Mouse (Mus musculus) heart, adult 11 months (tissue): ENCODE results near the gene Zbtb7b.
A peak's percentile ranks its signal among the peaks of the same experiment; 100 is the strongest.

ENCODE experiments used
- DNase-seq: peaks from one replicate; pipeline ENCODE4 v3.0.0; 2022

Zbtb7b gene

DNA sequence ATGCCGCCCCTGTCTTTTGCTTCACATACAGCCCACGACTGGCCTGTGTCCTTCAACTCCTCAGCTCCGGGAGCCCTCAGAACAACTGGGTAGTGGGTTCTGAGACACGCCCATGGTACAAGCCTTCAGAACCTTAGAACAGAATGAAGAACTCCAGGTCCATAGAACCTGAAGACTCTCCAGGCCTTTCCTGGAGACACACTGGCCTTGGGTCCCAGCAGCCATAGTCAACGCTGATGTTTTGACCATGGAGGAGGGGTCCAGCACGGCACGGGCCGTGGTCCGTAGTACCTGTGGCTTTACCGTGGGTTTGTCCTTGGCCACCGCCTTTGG, 29.5 kb downstream of the Zbtb7b start, which contains the start of gene Dcst1:
Gene Dcst1 (minus strand): TSS at position 101 of the 333 bp plus-strand sequence.
- DNase-seq, result peak; percentile 89

DNA sequence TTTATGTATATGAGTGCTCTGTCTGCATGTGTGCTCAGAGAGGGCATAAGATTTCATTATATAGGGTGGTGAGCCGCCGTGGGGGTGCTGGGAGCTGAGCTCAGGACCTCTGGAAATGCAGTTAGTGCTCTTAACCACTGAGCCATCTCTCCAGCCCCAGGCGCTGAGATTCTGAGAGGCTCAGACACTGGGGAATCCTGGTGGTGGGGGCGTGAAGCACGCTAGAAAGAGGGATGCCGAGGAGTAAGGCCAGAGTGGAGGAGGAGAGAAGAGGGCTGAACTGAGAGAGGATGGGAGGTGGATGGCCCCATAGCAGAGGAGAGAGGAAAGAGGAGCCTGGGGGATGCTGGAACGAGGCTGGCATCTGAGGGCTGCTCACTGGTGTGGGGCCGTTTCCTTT, 29.9 kb downstream of the Zbtb7b start:
- DNase-seq, result no peak

DNA sequence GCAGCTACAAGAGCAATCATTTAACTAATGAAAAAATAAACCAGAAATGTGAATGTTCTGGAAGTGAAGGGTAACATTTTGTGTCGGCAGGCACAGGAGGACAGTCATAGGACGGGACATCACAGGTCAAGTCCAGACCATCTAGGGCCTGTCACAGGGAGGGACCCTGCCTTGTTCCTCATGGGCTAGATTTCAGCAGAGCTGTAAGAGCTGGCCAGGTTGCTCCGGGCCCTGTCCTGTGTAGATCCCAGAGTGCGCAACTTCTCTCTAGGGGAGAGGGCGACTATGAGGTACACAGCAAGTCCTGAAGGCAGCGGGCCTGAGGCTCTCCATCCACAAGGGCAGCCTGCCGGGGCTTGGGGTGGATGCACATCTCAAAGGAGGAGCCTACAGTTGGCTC, 32.9 kb downstream of the Zbtb7b start, which contains the start of gene Dcst2:
Gene Dcst2 (plus strand): TSS at position 301 of the 400 bp plus-strand sequence.
- no peak for DNase-seq

DNA sequence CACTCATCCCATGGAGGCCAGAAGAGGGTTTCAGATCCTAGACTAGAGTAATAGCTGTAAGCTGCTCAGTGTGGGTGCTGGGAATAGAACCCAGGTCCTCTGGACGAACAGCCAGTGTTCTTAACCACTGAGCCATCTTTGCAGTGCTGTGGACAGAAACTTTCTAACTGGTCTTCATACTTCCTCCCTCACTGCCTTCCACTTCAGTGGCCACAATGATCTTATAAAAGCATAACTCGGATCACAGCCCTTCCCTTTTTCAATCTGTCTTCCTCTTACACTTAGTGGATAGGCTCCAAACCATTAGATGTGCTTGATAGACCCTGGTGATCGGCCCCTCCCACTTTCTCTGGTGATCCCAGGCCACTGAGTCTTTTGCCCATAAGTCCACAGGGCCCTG, 34.3 kb downstream of the Zbtb7b start:
- peak; percentile 89 for DNase-seq

DNA sequence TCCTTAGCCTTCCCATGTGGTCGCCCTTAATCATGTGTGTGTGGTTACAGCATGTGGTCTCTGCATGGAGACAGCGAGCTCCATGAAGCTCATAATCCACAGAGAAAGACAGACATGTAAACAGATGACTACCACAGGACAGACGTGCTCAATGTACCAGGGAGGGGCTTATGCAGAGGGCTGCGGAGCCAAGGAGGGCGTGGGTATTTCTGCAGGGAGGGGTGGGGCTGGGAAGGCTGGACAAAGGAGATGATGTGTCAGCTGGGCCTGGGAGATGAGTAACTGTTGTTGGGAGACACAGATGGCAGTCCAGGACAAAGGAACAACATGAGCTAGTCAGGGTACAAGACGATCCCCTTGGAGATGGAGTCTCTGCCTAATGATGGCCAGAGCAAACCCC, 34.9 kb downstream of the Zbtb7b start:
- peak; percentile 89 for DNase-seq

DNA sequence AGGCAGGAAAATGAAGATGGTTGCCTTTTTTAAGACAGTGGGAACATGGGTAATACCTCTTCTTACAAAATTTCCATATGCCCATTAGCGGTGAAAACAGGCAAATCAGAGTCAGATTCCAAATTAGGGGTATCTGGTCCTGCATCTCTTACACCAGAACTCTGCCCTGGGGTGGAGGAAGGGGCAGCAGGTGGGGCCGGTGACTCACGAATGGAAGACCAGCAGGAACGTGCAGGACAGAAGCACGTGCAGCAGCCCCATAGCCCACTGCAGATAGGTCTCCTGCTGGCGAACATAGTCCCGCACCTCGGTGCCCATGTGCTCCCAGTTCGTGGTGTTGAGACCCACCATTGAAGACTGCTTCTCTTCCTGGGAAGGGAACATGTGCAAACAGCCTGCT, 38.5 kb downstream of the Zbtb7b start:
- DNase-seq, result no peak

DNA sequence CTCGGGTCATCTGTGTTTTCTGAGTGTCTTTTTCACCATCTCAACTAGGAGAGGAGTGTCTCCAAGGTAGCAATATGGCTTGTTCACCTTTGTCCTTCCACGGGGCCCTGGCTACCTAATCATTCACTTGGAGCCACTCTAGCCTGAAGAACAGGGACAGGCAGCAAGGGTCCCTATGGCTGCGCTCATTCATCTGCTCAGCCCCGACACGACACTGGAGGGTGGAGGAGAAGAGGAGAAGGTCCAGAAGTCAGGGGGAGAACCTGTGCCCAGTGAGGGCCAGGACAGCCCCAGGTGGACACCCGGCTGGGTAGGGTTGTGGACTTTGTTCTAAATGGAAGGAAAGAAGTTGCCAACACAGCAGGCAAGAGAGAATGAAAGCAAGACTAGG, 39.1 kb downstream of the Zbtb7b start:
- no peak for DNase-seq

DNA sequence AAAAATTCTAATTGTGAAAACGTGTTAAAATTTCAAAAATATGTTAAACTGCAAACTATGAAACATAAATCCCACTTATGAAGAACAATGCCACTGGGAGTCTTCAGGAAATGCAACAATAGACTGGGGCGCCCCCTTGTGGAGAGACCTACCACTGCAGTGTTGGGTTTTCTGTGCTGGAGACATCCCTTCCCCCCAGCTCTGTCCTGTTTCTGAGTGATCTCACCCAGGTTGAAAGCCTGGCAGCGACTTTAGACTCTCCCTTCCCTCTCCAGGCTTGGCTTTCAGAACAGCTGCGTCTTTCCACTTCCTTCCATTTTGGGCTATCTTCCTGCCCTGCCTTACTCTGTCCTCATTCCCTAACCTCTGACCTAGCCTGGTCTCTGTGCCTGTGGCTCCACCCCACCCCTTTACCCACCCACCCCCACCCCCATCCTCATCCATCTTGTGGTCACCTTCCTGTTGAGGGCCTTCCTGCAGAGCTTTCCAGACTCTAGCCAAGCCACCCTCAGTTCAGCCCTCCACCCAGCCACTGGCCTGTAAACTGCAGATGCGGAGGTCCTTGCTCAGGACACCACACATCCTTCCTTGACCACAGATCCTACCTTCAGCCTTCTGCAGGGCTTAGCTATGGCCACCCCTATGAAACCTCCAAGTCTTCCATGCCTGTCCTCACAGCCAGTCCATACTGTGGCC, 39.6 kb downstream of the Zbtb7b start:
- peak; percentile 98 for DNase-seq

DNA sequence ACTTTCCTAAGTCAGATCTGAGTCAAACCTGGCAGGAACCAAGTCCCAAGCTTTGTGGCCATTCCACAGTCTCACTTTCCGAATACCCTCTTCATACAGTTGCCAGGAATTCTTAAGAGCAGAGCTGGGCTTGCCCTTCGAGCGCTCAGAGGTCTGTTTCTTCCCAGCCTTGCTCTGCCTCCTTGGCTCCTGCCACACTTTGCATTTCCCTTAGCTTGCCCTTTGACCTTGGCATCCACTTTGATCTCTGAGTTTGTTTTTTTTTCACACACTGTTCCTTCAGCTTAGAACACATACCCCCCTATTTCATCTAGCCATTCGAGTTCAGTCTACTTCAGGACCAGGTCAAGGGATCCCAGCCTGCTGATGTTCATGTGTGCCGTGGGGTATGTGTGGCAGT, 43.3 kb downstream of the Zbtb7b start:
- no peak for DNase-seq

DNA sequence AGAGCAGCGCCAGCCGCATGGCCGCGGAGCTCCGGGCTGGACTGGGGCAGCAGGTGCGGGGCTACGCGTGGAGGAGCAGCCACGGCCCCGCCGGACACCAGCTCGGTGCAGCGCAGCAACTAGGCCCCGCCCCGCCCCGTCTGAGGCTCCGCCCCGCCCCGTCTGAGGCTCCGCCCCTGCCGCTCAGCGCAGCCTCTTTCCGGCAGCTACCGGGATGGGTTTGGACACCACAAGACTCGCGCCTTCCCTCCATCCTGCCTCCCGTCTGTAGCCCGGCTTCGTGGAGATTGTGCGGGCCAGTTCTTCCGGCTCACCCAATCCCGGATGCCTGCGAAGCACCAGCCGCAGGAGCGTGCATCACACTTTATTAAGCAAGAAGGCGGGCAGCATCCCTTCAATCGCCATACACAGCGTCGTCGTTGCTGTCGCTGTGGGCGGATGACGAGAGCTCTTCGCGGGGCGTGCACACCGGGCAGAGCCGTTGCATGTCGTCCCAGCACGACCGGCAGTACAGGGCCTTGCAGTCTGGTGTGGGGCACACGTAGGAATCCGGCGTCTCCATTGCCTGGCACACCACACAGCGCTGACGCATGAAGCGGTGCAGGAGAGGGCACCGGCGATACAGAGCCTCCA, 44.6 kb downstream of the Zbtb7b start, which contains the start of gene Adam15:
Gene Adam15 (minus strand): TSS at position 128 of the 633 bp plus-strand sequence.
- peak; percentile 99 for DNase-seq

DNA sequence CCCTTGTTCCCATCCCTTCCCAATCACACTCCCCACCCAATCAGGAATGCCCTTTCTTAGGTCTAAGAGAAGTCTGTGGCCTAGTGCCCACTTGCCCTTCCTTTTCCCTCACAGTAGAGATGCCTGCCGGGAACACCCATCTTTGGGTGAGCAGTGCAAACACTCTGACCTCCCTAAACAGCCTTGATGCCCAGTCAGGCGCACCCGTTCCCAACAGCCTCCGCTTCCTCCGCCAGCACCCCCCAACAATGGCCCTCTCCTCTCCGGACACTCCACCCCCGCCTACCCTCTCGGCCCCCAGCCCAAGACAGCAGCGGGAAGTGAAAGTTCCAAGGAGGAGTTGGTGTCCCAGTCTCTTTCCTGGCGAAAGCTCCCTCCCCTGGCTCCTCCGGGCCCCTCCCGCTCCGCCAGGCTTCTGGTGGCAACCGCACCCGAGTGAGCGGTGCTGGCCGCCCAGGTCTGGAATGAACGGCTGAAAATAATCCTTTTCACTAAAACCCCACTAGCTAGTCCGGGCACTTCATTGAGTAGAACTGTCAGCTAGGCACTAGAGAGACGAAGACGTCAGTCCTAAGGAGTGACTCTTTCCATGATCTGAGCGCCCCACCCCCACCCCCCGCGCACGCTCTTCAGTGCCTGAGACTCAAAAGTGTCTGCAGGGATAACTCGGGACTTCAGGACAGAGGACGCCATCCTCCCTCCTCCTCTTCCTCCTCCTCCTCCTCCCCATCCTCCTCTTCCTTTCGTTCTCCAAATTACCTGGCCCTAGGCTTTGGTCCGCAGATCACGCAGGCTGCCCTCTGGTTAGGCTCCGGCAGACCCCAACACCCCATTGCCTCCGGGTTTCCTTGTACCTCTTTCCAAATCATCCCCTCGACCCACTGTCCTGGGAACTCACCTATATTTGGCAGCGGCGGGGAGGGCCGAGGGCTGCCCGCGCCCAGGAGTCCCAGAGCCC, 45.4 kb downstream of the Zbtb7b start:
- peak; percentile 99 for DNase-seq

DNA sequence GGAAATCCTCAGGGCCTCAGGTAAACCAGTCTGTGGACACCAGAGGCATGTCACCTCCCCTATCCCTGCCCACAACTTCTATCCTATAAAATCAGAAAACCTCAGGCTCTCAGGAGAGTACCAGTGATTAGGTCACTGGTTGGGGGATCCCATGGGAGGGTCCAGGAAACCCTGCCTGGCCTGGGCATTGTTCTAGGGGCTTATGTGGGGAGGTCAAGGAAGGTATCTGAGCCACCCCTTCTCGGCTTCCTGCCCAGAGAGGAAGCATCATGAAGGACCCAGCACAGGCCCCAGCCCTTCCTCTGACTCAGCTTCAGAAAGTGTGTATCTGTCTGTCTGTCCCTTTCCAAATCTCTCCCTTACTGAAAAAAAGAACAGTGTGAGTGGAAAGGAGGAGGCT, 46.7 kb downstream of the Zbtb7b start:
- peak; percentile 98 for DNase-seq

DNA sequence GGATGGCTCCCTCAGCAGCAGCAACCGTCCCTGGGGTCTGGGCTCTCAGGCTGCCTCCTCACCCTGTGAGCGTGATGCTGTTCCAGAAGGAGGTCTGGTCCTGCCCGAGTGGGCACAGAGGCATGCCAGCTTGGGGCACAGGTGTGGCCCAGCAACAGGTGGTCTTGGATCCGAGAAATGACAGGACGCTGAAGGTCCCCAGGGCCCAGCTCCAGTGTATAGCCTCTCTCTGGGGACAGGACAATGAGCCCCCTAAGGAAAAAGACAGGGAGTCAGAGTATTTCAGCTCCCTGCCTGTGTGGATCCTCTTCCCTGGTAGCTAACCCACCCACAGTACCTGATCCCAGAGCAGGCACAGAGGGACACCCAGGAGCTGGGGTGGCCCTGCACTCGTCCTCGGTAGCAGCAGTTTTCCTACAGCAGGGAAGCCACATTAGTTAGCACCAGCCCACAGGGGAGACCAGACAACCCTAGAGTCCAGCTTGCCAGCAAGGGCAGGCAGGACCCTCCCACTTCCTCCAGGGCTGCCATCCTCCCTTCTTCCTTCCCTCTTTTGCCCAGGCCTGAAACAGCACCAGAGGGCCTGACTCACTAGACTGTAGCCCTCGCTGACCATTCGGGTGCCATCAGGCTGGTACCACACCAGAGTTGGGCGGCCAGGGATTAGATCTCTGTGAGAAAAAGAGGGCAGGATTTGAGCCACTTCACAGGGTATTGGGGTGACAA, 47.6 kb downstream of the Zbtb7b start:
- peak; percentile 97 for DNase-seq

DNA sequence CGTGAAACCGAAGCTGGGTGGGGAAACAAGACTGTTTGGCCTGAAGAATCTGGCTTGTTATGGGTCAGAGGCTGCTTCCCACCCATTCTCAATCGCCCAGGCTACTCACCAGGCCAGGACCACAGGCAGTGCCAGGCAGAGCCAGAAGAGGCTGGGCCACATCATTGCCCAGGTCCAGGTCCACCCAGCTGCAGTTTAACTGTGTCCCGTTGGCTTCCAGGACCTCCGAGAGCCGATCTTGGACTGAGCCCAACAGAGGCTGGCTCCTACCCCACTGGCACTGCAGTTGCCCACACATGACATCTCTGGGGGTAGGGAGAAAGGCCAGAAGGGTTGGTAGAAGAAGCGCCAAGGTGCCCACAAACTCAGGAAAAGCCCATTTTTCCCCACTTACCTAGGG, 51.3 kb downstream of the Zbtb7b start:
- no peak for DNase-seq

DNA sequence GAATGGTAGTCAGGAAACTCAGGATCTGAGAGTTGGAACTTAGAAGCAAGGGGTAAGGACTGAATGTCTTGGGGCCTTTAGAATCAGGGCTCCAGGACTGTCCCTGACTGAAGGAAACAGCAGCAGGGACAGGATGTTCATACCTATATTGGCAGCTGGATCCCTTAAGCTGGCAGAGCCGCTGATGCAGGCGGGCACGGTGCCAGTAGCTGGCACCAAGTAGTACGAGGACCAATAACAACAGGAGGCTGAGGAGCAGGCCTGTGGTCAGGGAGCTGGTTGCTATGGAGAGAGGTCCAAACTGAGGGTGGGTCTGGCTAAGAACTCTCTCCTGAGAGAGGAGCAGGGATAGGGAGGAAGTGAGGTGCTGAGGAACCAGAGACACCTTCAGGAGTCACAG, 52.8 kb downstream of the Zbtb7b start:
- no peak for DNase-seq

DNA sequence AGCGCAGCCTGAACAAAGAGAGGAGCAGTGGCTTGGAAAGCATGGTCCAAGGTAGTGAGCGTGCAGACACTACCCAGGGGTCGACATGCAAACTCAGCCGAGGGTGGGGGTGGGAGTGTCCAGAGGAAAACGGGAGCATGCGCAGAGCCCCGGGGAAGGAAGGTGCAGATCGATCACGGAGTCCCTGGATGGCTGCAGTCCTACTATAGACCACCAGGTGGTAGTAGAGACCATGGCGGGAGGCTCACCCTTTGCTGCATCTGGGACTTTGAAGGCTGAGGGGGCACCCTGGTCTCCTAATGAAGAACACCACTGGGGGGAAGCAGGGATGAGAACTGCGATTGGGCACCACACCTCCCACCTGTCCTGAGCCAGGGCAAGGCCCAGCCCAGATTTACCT, 54.1 kb downstream of the Zbtb7b start:
- DNase-seq, result peak; percentile 96

DNA sequence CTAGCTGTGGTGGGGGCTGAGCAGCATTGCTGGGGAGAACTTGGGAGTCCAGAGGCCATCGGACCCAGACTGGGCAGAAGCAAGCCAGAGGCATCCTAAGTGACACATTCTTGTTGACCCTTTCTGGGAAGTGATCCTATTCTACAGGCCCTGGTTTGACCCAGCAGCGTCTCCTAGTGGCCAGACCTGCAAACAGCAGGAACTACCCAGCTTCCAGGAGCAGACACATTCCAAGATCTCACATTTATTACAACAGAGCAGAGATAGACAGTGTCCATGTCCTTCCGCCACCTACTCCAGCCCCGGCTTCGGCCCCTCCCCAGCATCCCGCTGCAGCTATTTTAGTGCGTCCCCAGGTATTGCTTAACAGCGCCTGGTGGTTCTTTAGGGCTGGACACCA, 55.2 kb downstream of the Zbtb7b start:
- DNase-seq, result peak; percentile 94

DNA sequence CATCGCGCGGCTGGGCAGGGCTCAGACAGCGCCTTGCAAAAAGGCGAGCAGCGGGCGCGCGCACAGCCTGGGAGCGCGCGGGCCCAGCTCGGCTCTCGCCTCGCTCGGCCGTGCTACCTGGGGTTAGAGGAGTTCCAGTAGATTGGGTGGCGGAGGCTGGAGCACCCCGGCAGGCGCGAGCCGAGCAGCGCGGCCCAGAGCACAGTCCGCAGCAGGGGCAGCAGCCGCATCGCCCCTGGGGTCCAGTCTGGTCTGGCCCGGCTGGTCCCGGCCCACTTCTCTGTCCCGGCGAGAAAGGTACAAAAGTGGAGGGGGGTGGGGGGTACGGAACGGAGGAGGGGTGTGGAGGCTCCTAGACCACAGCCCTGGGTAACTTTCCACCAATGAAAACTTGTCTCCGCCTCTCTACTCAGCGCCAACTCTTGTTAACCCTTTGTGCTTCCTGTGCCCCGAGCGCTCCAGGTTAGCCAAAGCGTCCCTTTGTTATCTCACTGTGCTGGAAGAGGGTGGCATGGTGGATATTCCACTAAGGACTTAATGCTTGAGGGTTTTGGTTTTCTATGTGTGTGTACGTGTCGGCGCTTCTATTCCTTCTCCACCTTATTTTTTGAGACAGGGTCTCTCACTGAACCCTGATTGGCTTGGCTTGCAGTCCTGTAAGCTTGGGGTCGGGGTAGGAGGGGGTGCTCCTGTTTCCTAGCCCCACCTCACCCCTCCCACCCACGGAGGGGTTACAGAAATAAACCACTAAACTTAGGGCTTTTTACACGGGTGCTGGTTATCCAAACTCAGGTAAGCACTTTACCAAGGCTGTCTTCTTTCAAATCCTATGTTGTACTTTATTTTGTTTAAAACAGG, 56.6 kb downstream of the Zbtb7b start, which contains the start of gene Efna4:
Gene Efna4 (minus strand): TSS at position 308 of the 858 bp plus-strand sequence.
- DNase-seq, result peak; percentile 95

DNA sequence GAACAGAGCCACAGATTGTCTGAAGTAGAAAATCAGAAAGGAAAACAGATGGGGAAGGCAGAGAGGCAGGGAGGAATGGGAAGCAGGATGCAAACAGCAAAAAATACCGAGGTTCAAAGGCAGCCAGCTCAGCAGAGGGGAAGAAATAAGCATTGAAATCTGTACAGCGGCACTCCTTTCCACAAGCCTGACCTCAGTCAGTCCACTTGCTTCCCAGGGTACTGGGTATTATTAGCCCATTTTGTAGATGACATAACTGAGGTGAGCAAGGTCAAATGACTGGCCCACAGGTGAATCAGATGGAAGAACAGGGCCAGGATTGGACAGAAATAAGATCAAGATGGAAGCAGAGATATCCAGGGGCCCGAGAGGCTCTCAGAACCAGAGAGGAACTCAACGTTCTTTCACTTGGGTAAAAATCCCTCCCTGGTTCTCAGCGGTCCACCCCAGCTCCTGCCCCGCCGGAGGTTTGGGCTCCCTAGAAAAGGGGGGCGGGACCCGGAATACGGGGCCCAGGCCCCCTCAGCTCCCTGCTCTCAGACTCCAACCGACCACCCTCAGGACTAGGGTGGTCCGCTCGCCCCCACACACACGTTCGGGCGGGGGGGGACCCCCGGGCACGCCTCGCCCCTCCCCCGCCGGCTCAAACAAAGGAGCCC, 57.4 kb downstream of the Zbtb7b start:
- DNase-seq, result no peak

DNA sequence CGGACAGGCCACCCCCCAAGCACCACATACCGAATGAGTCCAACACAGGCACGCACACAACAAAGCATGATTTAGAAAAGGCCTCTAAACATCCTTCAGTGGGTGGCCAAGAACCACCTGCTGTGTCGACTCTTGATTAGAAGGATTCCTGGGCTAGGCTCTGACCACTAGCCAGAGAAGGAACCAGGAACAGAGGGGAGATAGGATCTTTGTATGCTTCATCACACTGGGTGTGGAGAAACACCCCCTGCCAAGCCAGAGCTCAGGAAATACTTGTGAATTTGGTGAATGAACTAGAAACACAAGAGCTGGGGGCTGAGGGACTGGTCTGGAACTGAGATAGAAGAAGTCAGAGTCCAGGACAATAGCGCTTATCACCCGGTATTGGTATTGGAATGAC, 58.0 kb downstream of the Zbtb7b start:
- no peak for DNase-seq

DNA sequence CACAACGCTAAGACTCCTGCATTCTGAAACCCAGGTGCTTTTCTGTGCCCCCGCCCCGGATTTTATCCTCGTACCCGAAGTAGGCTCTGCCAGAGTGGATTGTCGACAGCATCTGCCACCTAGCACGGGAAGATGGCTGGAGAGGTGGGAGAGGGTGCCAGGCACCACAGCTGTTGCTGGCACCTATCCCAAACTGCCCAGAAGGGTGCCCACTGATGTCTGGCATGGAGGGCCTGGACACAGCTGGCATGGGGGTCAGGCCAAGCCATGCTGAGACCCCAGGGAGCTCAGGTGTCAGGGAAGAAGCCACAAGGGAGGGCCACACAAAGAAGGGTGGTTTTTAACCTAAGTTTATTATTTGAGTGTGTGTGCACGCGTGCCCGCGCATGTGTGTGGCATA, 61.5 kb downstream of the Zbtb7b start:
- DNase-seq, result no peak
